Mouse (Mus musculus): ENCODE measurements around the gene Ttll3.
A peak's percentile ranks its signal among the peaks of the same experiment; 100 is the strongest.

Ttll3 gene

GRCm38 (mm10) chr6:113388960-113389359 is at the start of gene Ttll3:
TSS of gene Ttll3 (plus strand) at chr6:113389260.
- DNase-seq (ENCODE audit: low spot score): no peak

- no peak for DNase-seq (ENCODE audit: low spot score)
These were observed 47.5 kb upstream of the Ttll3 start for GRCm38 (mm10) chr6:113341574-113341973.

- DNase-seq (ENCODE audit: low spot score): no peak
These were observed 46.8 kb upstream of the Ttll3 start for GRCm38 (mm10) chr6:113342297-113342696.

GRCm38 (mm10) chr6:113343177-113344092 is 45.6 kb upstream of the Ttll3 start, which contains the start of gene Camk1:
TSS of gene Camk1 (minus strand) at chr6:113343984.
- DNase-seq (ENCODE audit: low spot score): no peak

GRCm38 (mm10) chr6:113344321-113344720 is 44.7 kb upstream of the Ttll3 start:
- DNase-seq (ENCODE audit: low spot score): no peak

GRCm38 (mm10) chr6:113346897-113347296 is 42.2 kb upstream of the Ttll3 start:
- DNase-seq (ENCODE audit: low spot score): no peak

- no peak for DNase-seq (ENCODE audit: low spot score)
These were observed 38.5 kb upstream of the Ttll3 start for GRCm38 (mm10) chr6:113350538-113350937.

- no peak for DNase-seq (ENCODE audit: low spot score)
These were observed 37.9 kb upstream of the Ttll3 start for GRCm38 (mm10) chr6:113351161-113351560.

- no peak for DNase-seq (ENCODE audit: low spot score)
These were observed 37.4 kb upstream of the Ttll3 start for GRCm38 (mm10) chr6:113351653-113352052.

- no peak for DNase-seq (ENCODE audit: low spot score)
These were observed 36.2 kb upstream of the Ttll3 start for GRCm38 (mm10) chr6:113352820-113353219.

GRCm38 (mm10) chr6:113353696-113354095 is 35.4 kb upstream of the Ttll3 start:
- DNase-seq (ENCODE audit: low spot score): no peak

- DNase-seq (ENCODE audit: low spot score): no peak
These were observed 27.6 kb upstream of the Ttll3 start for GRCm38 (mm10) chr6:113361476-113361875.

- no peak for DNase-seq (ENCODE audit: low spot score)
These were observed 26.8 kb upstream of the Ttll3 start for GRCm38 (mm10) chr6:113362241-113362640.

- DNase-seq (ENCODE audit: low spot score): no peak
These were observed 24.4 kb upstream of the Ttll3 start for GRCm38 (mm10) chr6:113364518-113365135.

GRCm38 (mm10) chr6:113366639-113367038 is 22.4 kb upstream of the Ttll3 start:
- no peak for DNase-seq (ENCODE audit: low spot score)

GRCm38 (mm10) chr6:113367574-113367973 is 21.5 kb upstream of the Ttll3 start:
- DNase-seq (ENCODE audit: low spot score): no peak

GRCm38 (mm10) chr6:113368124-113368523 is 20.9 kb upstream of the Ttll3 start:
- DNase-seq (ENCODE audit: low spot score): no peak

GRCm38 (mm10) chr6:113368577-113368976 is 20.5 kb upstream of the Ttll3 start:
- DNase-seq (ENCODE audit: low spot score): no peak

GRCm38 (mm10) chr6:113370194-113370929 is 18.7 kb upstream of the Ttll3 start:
- no peak for DNase-seq (ENCODE audit: low spot score)

GRCm38 (mm10) chr6:113373491-113373890 is 15.6 kb upstream of the Ttll3 start:
- DNase-seq (ENCODE audit: low spot score): no peak

- no peak for DNase-seq (ENCODE audit: low spot score)
These were observed 11.9 kb upstream of the Ttll3 start for GRCm38 (mm10) chr6:113377172-113377495.

- DNase-seq (ENCODE audit: low spot score): peak; percentile 92
These were observed 11.3 kb upstream of the Ttll3 start, which contains the start of the genes Tada3 and Arpc4 for GRCm38 (mm10) chr6:113377496-113378385. TSS of gene Tada3 (minus strand) at chr6:113377883. TSS of gene Arpc4 (plus strand) at chr6:113378115.
